Mouse (Mus musculus) bone marrow macrophage, adult 2 months (primary cell): ENCODE measurements around the gene Ndc1.

Experiments
- CTCF ChIP-seq: IDR thresholded peaks from 2 replicates; pipeline ENCODE4 v1.5.1; 2012; ENCODE audit warnings: low read depth, mild to moderate bottlenecking, low read length, moderate library complexity
- POLR2A ChIP-seq: IDR thresholded peaks from 2 replicates; pipeline ENCODE4 v1.6.1; 2012; ENCODE audit warnings: mild to moderate bottlenecking, low read depth, low read length, borderline replicate concordance

GRCm38 (mm10) chr4:107393771-107394170, 26.2 kb downstream of the Ndc1 start:
- TF ChIP-seq CTCF: no peak
- no peak for TF ChIP-seq POLR2A
